Mouse (Mus musculus) CH12.LX (cell line): ENCODE measurements around the gene Sost. TPM values are rescaled to one million over a fixed set of nuclear protein-coding genes. Genes with fewer than 3 reads are reported as not detected.

Source experiments
- DNase-seq: peaks from one replicate; pipeline ENCODE4 v3.0.0-alpha.2; 2013; ENCODE audit errors: extremely low read depth
- H3K27ac ChIP-seq: 2 replicates; pipeline ENCODE4 v1.5.1; 2012; ENCODE audit warnings: low read depth, mild to moderate bottlenecking, control low read depth, moderate library complexity; ENCODE audit not compliant: insufficient read depth
- H3K27me3 ChIP-seq: replicated peaks from 2 replicates; pipeline ENCODE3; 2012; ENCODE audit warnings: inconsistent platforms
- H3K36me3 ChIP-seq, 2 experiments: replicated peaks in 1 of 2; 2 replicates each; pipeline versions ENCODE3 to v1.6.1; 2012; ENCODE audit warnings: inconsistent platforms in 1 of 2, low read length in 1 of 2, mild to moderate bottlenecking in 1 of 2, mixed read lengths in 1 of 2, moderate library complexity in 1 of 2; ENCODE audit not compliant: control insufficient read depth in 1 of 2, insufficient read depth in 1 of 2
- H3K4me1 ChIP-seq, 2 experiments: 2 replicates each; pipeline ENCODE4 v1.6.1; 2012; ENCODE audit warnings: inconsistent platforms in 1 of 2, moderate library complexity in 1 of 2; ENCODE audit not compliant: insufficient read depth in 2 of 2, control insufficient read depth in 1 of 2
- H3K4me2 ChIP-seq: 2 replicates; pipeline ENCODE4 v1.6.1; 2012; ENCODE audit warnings: low read depth, mild to moderate bottlenecking, control low read depth; ENCODE audit not compliant: poor library complexity, insufficient read depth, severe bottlenecking
- H3K4me3 ChIP-seq, 3 experiments: fragments of 150-350 bp in 1 of 3; sonication (generic) in 1 of 3; replicated peaks in 1 of 3; 2 replicates each; pipeline versions ENCODE3 to v1.5.1; 2011 to 2012; ENCODE audit warnings: low read depth in 2 of 3, low read length in 2 of 3, mild to moderate bottlenecking in 2 of 3, moderate library complexity in 2 of 3, control low read depth in 1 of 3, improper control_type of control experiment in 1 of 3, inconsistent platforms in 1 of 3, mixed read lengths in 1 of 3; ENCODE audit not compliant: poor library complexity in 1 of 3
- H3K79me2 ChIP-seq: replicated peaks from 2 replicates; pipeline ENCODE4 v1.6.1; 2012; ENCODE audit warnings: mild to moderate bottlenecking, moderate library complexity; ENCODE audit not compliant: control insufficient read depth, poor library complexity, insufficient read depth, severe bottlenecking; ENCODE audit errors: extremely low read depth
- H3K9ac ChIP-seq: 2 replicates; pipeline ENCODE4 v1.6.1; 2012; ENCODE audit warnings: low read depth, mild to moderate bottlenecking, control low read depth, moderate library complexity; ENCODE audit not compliant: insufficient read depth
- H3K9me3 ChIP-seq: replicated peaks from 2 replicates; pipeline ENCODE3; 2012; ENCODE audit warnings: low read length, inconsistent platforms, mixed read lengths
- BHLHE40 ChIP-seq: IDR thresholded peaks from 2 replicates; pipeline ENCODE4 v1.6.1; 2011; ENCODE audit warnings: mild to moderate bottlenecking, low read depth, low read length, improper control_type of control experiment
- CHD1 ChIP-seq: IDR thresholded peaks from 2 replicates; pipeline ENCODE4 v1.6.1; 2012; ENCODE audit warnings: low read depth, low read length, improper control_type of control experiment, inconsistent platforms
- CHD2 ChIP-seq: IDR thresholded peaks from 2 replicates; pipeline ENCODE4 v1.6.1; 2011; ENCODE audit warnings: low read length, improper control_type of control experiment
- E2F4 ChIP-seq: IDR thresholded peaks from 2 replicates; pipeline ENCODE4 v1.6.1; 2011; ENCODE audit warnings: low read depth, low read length, improper control_type of control experiment; ENCODE audit not compliant: insufficient replicate concordance
- EP300 ChIP-seq: IDR thresholded peaks from 2 replicates; pipeline ENCODE4 v1.6.1; 2011; ENCODE audit warnings: low read length, improper control_type of control experiment
- ETS1 ChIP-seq: conservative IDR thresholded peaks from 2 replicates; pipeline ENCODE4 v1.6.1; 2012; ENCODE audit warnings: low read depth, mild to moderate bottlenecking, inconsistent platforms, low read length, improper control_type of control experiment, moderate library complexity
- GABPA ChIP-seq: IDR thresholded peaks from 2 replicates; pipeline ENCODE4 v1.6.1; 2012; ENCODE audit warnings: low read depth, low read length, improper control_type of control experiment, inconsistent platforms; ENCODE audit not compliant: insufficient replicate concordance
- HCFC1 ChIP-seq: IDR thresholded peaks from 2 replicates; pipeline ENCODE4 v1.6.1; 2012; ENCODE audit warnings: low read depth, mild to moderate bottlenecking, inconsistent platforms, low read length, improper control_type of control experiment
- IRF4 ChIP-seq: IDR thresholded peaks from 2 replicates; pipeline ENCODE4 v1.6.1; 2014; ENCODE audit warnings: low read depth, mild to moderate bottlenecking, inconsistent platforms, low read length, improper control_type of control experiment
- JUND ChIP-seq: conservative IDR thresholded peaks from 2 replicates; pipeline ENCODE4 v1.6.1; 2011; ENCODE audit warnings: low read depth, low read length, improper control_type of control experiment
- KAT2A ChIP-seq: IDR thresholded peaks from 2 replicates; pipeline ENCODE4 v1.6.1; 2012; ENCODE audit warnings: low read length, improper control_type of control experiment, inconsistent platforms; ENCODE audit not compliant: insufficient replicate concordance
- MAFK ChIP-seq: IDR thresholded peaks from 2 replicates; pipeline ENCODE4 v1.6.1; 2011; ENCODE audit warnings: low read length, improper control_type of control experiment; ENCODE audit not compliant: insufficient replicate concordance
- MAX ChIP-seq: IDR thresholded peaks from 2 replicates; pipeline ENCODE4 v1.6.1; 2011; ENCODE audit warnings: low read length, improper control_type of control experiment
- MAZ ChIP-seq: IDR thresholded peaks from 2 replicates; pipeline ENCODE4 v1.6.1; 2012; ENCODE audit warnings: low read depth, mild to moderate bottlenecking, inconsistent platforms, low read length, improper control_type of control experiment, moderate library complexity
- MEF2A ChIP-seq: IDR thresholded peaks from 2 replicates; pipeline ENCODE4 v1.6.1; 2014; ENCODE audit warnings: low read depth, mild to moderate bottlenecking, inconsistent platforms, low read length, improper control_type of control experiment, borderline replicate concordance
- MXI1 ChIP-seq: IDR thresholded peaks from 2 replicates; pipeline ENCODE4 v1.6.1; 2011; ENCODE audit warnings: mild to moderate bottlenecking, low read depth, low read length, improper control_type of control experiment
- MYC ChIP-seq: IDR thresholded peaks from 2 replicates; pipeline ENCODE4 v1.6.1; 2011; ENCODE audit warnings: low read depth, mild to moderate bottlenecking, improper control_type of control experiment, low read length
- PAX5 ChIP-seq: IDR thresholded peaks from 2 replicates; pipeline ENCODE4 v1.6.1; 2012; ENCODE audit warnings: low read length, inconsistent platforms, mixed read lengths
- POLR2A ChIP-seq: IDR thresholded peaks from 2 replicates; pipeline ENCODE4 v1.6.1; 2011; ENCODE audit warnings: low read depth, mild to moderate bottlenecking, improper control_type of control experiment, low read length
- POLR2AphosphoS2 ChIP-seq: IDR thresholded peaks from 2 replicates; pipeline ENCODE4 v1.6.1; 2011; ENCODE audit warnings: low read depth, low read length, improper control_type of control experiment
- RAD21 ChIP-seq: IDR thresholded peaks from 2 replicates; pipeline ENCODE4 v1.6.1; 2011; ENCODE audit warnings: low read depth, mild to moderate bottlenecking, low read length, improper control_type of control experiment, moderate library complexity
- RCOR1 ChIP-seq: conservative IDR thresholded peaks from 2 replicates; pipeline ENCODE4 v1.6.1; 2012; ENCODE audit warnings: low read depth, mild to moderate bottlenecking, inconsistent platforms, low read length, improper control_type of control experiment
- SIN3A ChIP-seq: IDR thresholded peaks from 2 replicates; pipeline ENCODE4 v1.6.1; 2012; ENCODE audit warnings: low read length, improper control_type of control experiment, inconsistent platforms
- SMC3 ChIP-seq: IDR thresholded peaks from 2 replicates; pipeline ENCODE4 v1.6.1; 2011; ENCODE audit warnings: low read depth, low read length, improper control_type of control experiment
- TBP ChIP-seq: conservative IDR thresholded peaks from 2 replicates; pipeline ENCODE4 v1.6.1; 2011; ENCODE audit warnings: low read depth, low read length, improper control_type of control experiment
- TCF12 ChIP-seq: IDR thresholded peaks from 2 replicates; pipeline ENCODE4 v1.6.1; 2014; ENCODE audit warnings: low read depth, mild to moderate bottlenecking, inconsistent platforms, low read length, improper control_type of control experiment
- UBTF ChIP-seq: IDR thresholded peaks from 2 replicates; pipeline ENCODE4 v1.6.1; 2012; ENCODE audit warnings: low read depth, mild to moderate bottlenecking, inconsistent platforms, low read length, improper control_type of control experiment, moderate library complexity
- USF1 ChIP-seq: IDR thresholded peaks from 2 replicates; pipeline ENCODE4 v1.6.1; 2014; ENCODE audit warnings: low read depth, mild to moderate bottlenecking, inconsistent platforms, low read length, improper control_type of control experiment
- ZKSCAN1 ChIP-seq: IDR thresholded peaks from 2 replicates; pipeline ENCODE4 v1.6.1; 2012; ENCODE audit warnings: low read depth, inconsistent platforms, low read length, improper control_type of control experiment, borderline replicate concordance
- dilution Hi-C: fragments of 300-500 bp; cut with MboI; formaldehyde crosslinking; loops from 2 replicates; pipeline ENCODE4 v1.14.3; 2020; ENCODE audit warnings: low sequenced_read_pairs; ENCODE audit not compliant: extremely low pct_unique_long_range_greater_than_20kb, extremely low pct_ligation_motif_present
- in situ Hi-C: fragments of 300-500 bp; cut with MboI; formaldehyde crosslinking; loops from 3 replicates; pipeline ENCODE4 v1.14.3; 2019; ENCODE audit warnings: low sequenced_read_pairs, low pct_ligation_motif_present, low pct_unique_long_range_greater_than_20kb, mixed read lengths
- polyA plus RNA-seq: library from polyadenylated mRNA; unstranded; fragments of >175 nt; gene quantifications from 2 replicates; pipeline ENCODE4 v1.2.1, GENCODE M21; 2012; ENCODE audit warnings: low read depth; ENCODE audit not compliant: insufficient read length
- total RNA-seq, 2 experiments: library from RNA; depleted of rRNA; stranded (reverse); fragments of 300-350 nt in 1 of 2; fragments of >200 nt in 1 of 2; gene quantifications; 2 replicates each; pipeline ENCODE4 v1.2.3; 2012 to 2014

Gene Sost
- total and polyA plus RNA-seq, 3 experiments: not detected

DNA sequence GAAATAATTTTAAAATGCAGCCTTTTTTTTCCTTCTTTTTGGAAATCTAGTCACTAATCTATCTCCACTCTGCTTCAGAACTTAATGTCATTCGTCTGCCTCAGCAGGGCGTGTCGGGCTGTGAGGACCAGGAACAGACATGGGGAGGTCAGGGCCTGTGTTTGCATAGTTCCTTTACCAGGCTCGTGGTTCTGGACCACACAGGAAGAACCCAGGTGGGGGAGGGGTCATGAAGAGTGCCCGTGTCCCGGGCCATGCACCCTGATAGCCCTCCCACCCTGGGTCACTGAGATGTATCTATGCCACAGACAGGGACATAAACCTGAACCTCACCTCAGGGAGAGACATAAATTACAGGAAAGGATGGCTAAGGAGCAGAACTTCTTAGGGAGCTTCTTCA lies 7.4 kb upstream of the Sost start:
- in situ Hi-C loops (loop anchor here (5.0 kb wide), 1 partner anchor 162 kb away; no protein-coding TSS in a partner anchor), dilution Hi-C loops (no loop called here)
- Histone ChIP-seq H3K79me2 (no peaks in the 10 kb centered on the region), H3K27me3 (no peaks in the 10 kb centered on the region), H3K4me3 (no peak overlapping the region), H3K9me3 (peaks cover 4% of the 10 kb centered on the region), H3K4me2 (no peak overlapping the region), H3K4me1 (peaks cover 6 to 32% of the 10 kb centered on the region in 2 experiments; a peak in 3 of 4 replicates), H3K9ac (no peak overlapping the region), H3K27ac (no peak overlapping the region), H3K36me3 (peaks cover 7 to 63% of the 10 kb centered on the region in 2 experiments)
- TF ChIP-seq JUND (no peak), BHLHE40 (no peak), ZKSCAN1 (no peak), PAX5 (no peak), MYC (no peak), E2F4 (no peak), RCOR1 (no peak), TBP (no peak), MEF2A (no peak), EP300 (no peak), MAFK (no peak), RAD21 (no peak), HCFC1 (no peak), POLR2A (no peak), MXI1 (no peak), CHD2 (no peak), MAX (no peak), IRF4 (no peak), GABPA (no peak), USF1 (no peak)
- no peak for DNase-seq

DNA sequence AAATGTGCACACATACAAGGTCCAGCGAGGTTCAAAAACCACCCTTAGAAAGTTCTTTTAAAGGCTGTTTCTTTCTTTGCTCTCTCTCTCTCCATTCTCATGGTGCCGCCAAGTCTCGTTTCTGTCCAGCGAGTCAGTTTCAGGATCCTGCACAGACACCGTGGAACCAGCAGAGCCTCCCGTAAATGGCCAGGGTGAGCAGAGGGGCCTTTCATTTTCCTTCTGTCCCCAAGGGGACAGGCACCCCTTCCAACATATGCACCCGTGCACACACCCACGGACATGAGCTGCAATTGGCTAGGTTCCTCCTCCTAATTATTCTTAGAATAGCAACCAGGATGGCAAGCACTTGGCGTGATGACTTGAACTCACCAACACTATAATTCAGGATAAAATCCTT lies 6.7 kb upstream of the Sost start:
- in situ Hi-C loops (loop anchor here (5.0 kb wide), 1 partner anchor 161 kb away; no protein-coding TSS in a partner anchor), dilution Hi-C loops (no loop called here)
- H3K9ac ChIP-seq: no peak overlapping the region
- H3K27ac ChIP-seq: no peak overlapping the region
- no peak for DNase-seq
- H3K36me3 ChIP-seq: peaks cover 7 to 56% of the 10 kb centered on the region in 2 experiments
- H3K79me2 ChIP-seq: no peaks in the 10 kb centered on the region
- H3K4me2 ChIP-seq: no peak overlapping the region
- no peak for TF ChIP-seq SIN3A
- TF ChIP-seq CHD1: no peak
- no peak for TF ChIP-seq MAZ
- no peak for TF ChIP-seq TCF12
- TF ChIP-seq SMC3: no peak
- no peak for TF ChIP-seq KAT2A
- TF ChIP-seq UBTF: no peak
- no peak for TF ChIP-seq TBP
- TF ChIP-seq MAX: no peak
- no peak for TF ChIP-seq MYC
- TF ChIP-seq MEF2A: no peak
- no peak for TF ChIP-seq POLR2AphosphoS2
- no peak for TF ChIP-seq MAFK
- TF ChIP-seq ETS1: no peak
- TF ChIP-seq MXI1: no peak
- no peak for TF ChIP-seq JUND
- peaks cover 6 to 32% of the 10 kb centered on the region in 2 experiments; a peak in 3 of 4 replicates for H3K4me1 ChIP-seq
- peaks cover 4% of the 10 kb centered on the region for H3K9me3 ChIP-seq
- no peak overlapping the region for H3K4me3 ChIP-seq
- H3K27me3 ChIP-seq: peaks cover under 1% of the 10 kb centered on the region
